Mouse (Mus musculus) midbrain, embryonic 16.5 days (tissue): ENCODE results near the gene Hsd17b1. TPM values are rescaled to one million over a fixed set of nuclear protein-coding genes. Genes with fewer than 3 reads are reported as not detected.

Experiments used
- ATAC-seq: fragments of 200-750 bp; cut with Nextera tagmentation; 2 replicates; pipeline ENCODE4 v1.8.0; 2017; ENCODE audit warnings: moderate TSS enrichment
- H3K27ac ChIP-seq: fragments of 300-500 bp; sonication (generic); 2 replicates; pipeline ENCODE4 v1.5.1; 2014; ENCODE audit warnings: mild to moderate bottlenecking, low read length, mixed read lengths
- H3K27me3 ChIP-seq: fragments of 300-500 bp; sonication (generic); 2 replicates; pipeline ENCODE4 v1.6.1; 2014; ENCODE audit warnings: low read depth, low read length, mixed read lengths; ENCODE audit not compliant: control insufficient read depth, insufficient read depth
- H3K36me3 ChIP-seq: fragments of 300-500 bp; sonication (generic); 2 replicates; pipeline ENCODE4 v1.6.1; 2014; ENCODE audit warnings: mild to moderate bottlenecking, low read length, moderate library complexity, mixed read lengths; ENCODE audit not compliant: control insufficient read depth, insufficient read depth
- H3K4me1 ChIP-seq: fragments of 300-500 bp; sonication (generic); 2 replicates; pipeline ENCODE4 v1.6.1; 2014; ENCODE audit warnings: mild to moderate bottlenecking, low read length, mixed read lengths; ENCODE audit not compliant: control insufficient read depth, insufficient read depth
- H3K4me2 ChIP-seq: fragments of 300-500 bp; sonication (generic); 2 replicates; pipeline ENCODE4 v1.6.1; 2014; ENCODE audit warnings: mild to moderate bottlenecking, low read length, mixed read lengths
- H3K4me3 ChIP-seq: fragments of 300-500 bp; sonication (generic); 2 replicates; pipeline ENCODE4 v1.5.1; 2014; ENCODE audit warnings: low read depth, mild to moderate bottlenecking, low read length, moderate library complexity, mixed read lengths
- H3K9ac ChIP-seq: fragments of 300-500 bp; sonication (generic); 2 replicates; pipeline ENCODE4 v1.6.1; 2014; ENCODE audit warnings: low read depth, low read length, mixed read lengths
- H3K9me3 ChIP-seq: fragments of 300-500 bp; sonication (generic); replicated peaks from 2 replicates; pipeline ENCODE4 v1.6.1; 2014; ENCODE audit warnings: mild to moderate bottlenecking, low read length, mixed read lengths; ENCODE audit not compliant: control insufficient read depth, poor library complexity, severe bottlenecking
- WGBS: fragments of 180-500 bp; shearing (Covaris S2); extraction: QIAGEN DNeasy Blood & Tissue Kit; methylation state at CpG from one replicate; pipeline ENCODE4 v1.1.7; 2014; 5-methylcytosine and 5-hydroxymethylcytosine counted together
- polyA plus RNA-seq: library from polyadenylated mRNA; unstranded; fragments of >200 nt; fragmentation: Nextera tagmentation; extraction: Ambion mirVana; gene quantifications from 2 replicates; pipeline ENCODE4 v1.2.1, GENCODE M21; 2015

Hsd17b1 gene
- 0.21 and 0.49 TPM in 2 replicates for polyA plus RNA-seq

- no peak within 1 kb of the TSS for H3K4me3 ChIP-seq
- no peak within 1 kb of the TSS for H3K4me2 ChIP-seq
- H3K36me3 ChIP-seq, result no peaks in the 10 kb centered on the region; the same call in 1 of the 2 replicates
- H3K9ac ChIP-seq, result no peak within 1 kb of the TSS
- H3K9me3 ChIP-seq, result no peaks in the 10 kb centered on the region
- WGBS, result 72% methylated on average over 9 of the region's 9 CpGs
- no peak for ATAC-seq
- no peak within 1 kb of the TSS for H3K27ac ChIP-seq
- peaks cover 2% of the 10 kb centered on the region for H3K4me1 ChIP-seq
- H3K27me3 ChIP-seq, result peaks cover 39% of the 10 kb centered on the region
Observed at GRCm38 (mm10) chr11:101078121-101078520, at the start of gene Hsd17b1. Gene Hsd17b1 (plus strand): TSS chr11:101078411.

GRCm38 (mm10) chr11:101029320-101029719, 48.9 kb upstream of the Hsd17b1 start:
- ATAC-seq, result no peak

GRCm38 (mm10) chr11:101030136-101030807, 47.9 kb upstream of the Hsd17b1 start:
- H3K36me3 ChIP-seq, result peaks cover 54% of the 10 kb centered on the region
- H3K4me3 ChIP-seq, result no peak overlapping the region
- WGBS, result 83% methylated on average over 10 of the region's 10 CpGs
- ATAC-seq, result no peak
- no peak overlapping the region for H3K4me2 ChIP-seq
- no peak overlapping the region for H3K9ac ChIP-seq
- no peaks in the 10 kb centered on the region for H3K9me3 ChIP-seq
- H3K27me3 ChIP-seq, result no peaks in the 10 kb centered on the region
- no peak overlapping the region for H3K27ac ChIP-seq
- H3K4me1 ChIP-seq, result no peaks in the 10 kb centered on the region

More at GRCm38 (mm10) chr11:101029320-101029719, 48.9 kb upstream of the Hsd17b1 start:
- no peaks in the 10 kb centered on the region for H3K9me3 ChIP-seq
- H3K27ac ChIP-seq, result no peak overlapping the region
- no peak overlapping the region for H3K4me3 ChIP-seq
- H3K4me1 ChIP-seq, result no peaks in the 10 kb centered on the region
- H3K4me2 ChIP-seq, result no peak overlapping the region
- no peaks in the 10 kb centered on the region for H3K27me3 ChIP-seq
- WGBS, result 92% methylated on average over 8 of the region's 8 CpGs
- no peak overlapping the region for H3K9ac ChIP-seq
- H3K36me3 ChIP-seq, result peaks cover 54% of the 10 kb centered on the region

- no peaks in the 10 kb centered on the region for H3K9me3 ChIP-seq
- 94% methylated on average over 4 of the region's 4 CpGs for WGBS
- H3K4me2 ChIP-seq, result no peak overlapping the region
- no peaks in the 10 kb centered on the region for H3K4me1 ChIP-seq
- H3K27ac ChIP-seq, result no peak overlapping the region
- H3K9ac ChIP-seq, result no peak overlapping the region
- H3K4me3 ChIP-seq, result no peak overlapping the region
- ATAC-seq, result no peak
- peaks cover 51% of the 10 kb centered on the region for H3K36me3 ChIP-seq
- no peaks in the 10 kb centered on the region for H3K27me3 ChIP-seq
Observed at GRCm38 (mm10) chr11:101030808-101031156, 47.4 kb upstream of the Hsd17b1 start.

- no peak for ATAC-seq
- Histone ChIP-seq H3K36me3 (peaks cover 52% of the 10 kb centered on the region), H3K4me1 (no peaks in the 10 kb centered on the region)
Observed at GRCm38 (mm10) chr11:101031470-101031869, 46.7 kb upstream of the Hsd17b1 start.

GRCm38 (mm10) chr11:101033856-101034500, 44.2 kb upstream of the Hsd17b1 start:
- no peaks in the 10 kb centered on the region for H3K9me3 ChIP-seq
- no peak overlapping the region for H3K27ac ChIP-seq
- no peaks in the 10 kb centered on the region for H3K27me3 ChIP-seq
- no peak overlapping the region for H3K4me2 ChIP-seq
- peaks cover 62% of the 10 kb centered on the region for H3K36me3 ChIP-seq
- no peak overlapping the region for H3K4me3 ChIP-seq
- H3K4me1 ChIP-seq, result no peaks in the 10 kb centered on the region
- no peak for ATAC-seq
- WGBS, result 96% methylated on average over 17 of the region's 17 CpGs
- no peak overlapping the region for H3K9ac ChIP-seq

More at GRCm38 (mm10) chr11:101031470-101031869, 46.7 kb upstream of the Hsd17b1 start:
- H3K9me3 ChIP-seq, result no peaks in the 10 kb centered on the region
- no peak overlapping the region for H3K4me3 ChIP-seq
- no peaks in the 10 kb centered on the region for H3K27me3 ChIP-seq
- H3K27ac ChIP-seq, result no peak overlapping the region
- no peak overlapping the region for H3K9ac ChIP-seq
- whole genome bisulfite sequencing, result 100% methylated on average over 1 of the region's 1 CpGs
- no peak overlapping the region for H3K4me2 ChIP-seq

- WGBS, result 96% methylated on average over 8 of the region's 8 CpGs
- Histone ChIP-seq H3K4me1 (no peaks in the 10 kb centered on the region), H3K9me3 (no peaks in the 10 kb centered on the region), H3K4me2 (no peak overlapping the region), H3K4me3 (no peak overlapping the region), H3K27ac (no peak overlapping the region), H3K9ac (no peak overlapping the region), H3K36me3 (peaks cover 60% of the 10 kb centered on the region), H3K27me3 (no peaks in the 10 kb centered on the region)
- no peak for ATAC-seq
Observed at GRCm38 (mm10) chr11:101034614-101035327, 43.4 kb upstream of the Hsd17b1 start.

- Histone ChIP-seq H3K4me1 (no peaks in the 10 kb centered on the region), H3K4me3 (no peak overlapping the region), H3K4me2 (no peak overlapping the region), H3K36me3 (peaks cover 59% of the 10 kb centered on the region), H3K27me3 (no peaks in the 10 kb centered on the region), H3K27ac (no peak overlapping the region), H3K9ac (no peak overlapping the region), H3K9me3 (no peaks in the 10 kb centered on the region)
- ATAC-seq, result no peak
- WGBS, result 83% methylated on average over 4 of the region's 4 CpGs
Observed at GRCm38 (mm10) chr11:101035328-101035695, 42.9 kb upstream of the Hsd17b1 start.

- no peaks in the 10 kb centered on the region for H3K4me1 ChIP-seq
- H3K36me3 ChIP-seq, result peaks cover 46% of the 10 kb centered on the region
- H3K4me3 ChIP-seq, result no peak overlapping the region
- 87% methylated on average over 10 of the region's 10 CpGs for WGBS
- H3K4me2 ChIP-seq, result no peak overlapping the region
- H3K27me3 ChIP-seq, result no peaks in the 10 kb centered on the region
- no peak overlapping the region for H3K9ac ChIP-seq
- no peak for ATAC-seq
- H3K9me3 ChIP-seq, result no peaks in the 10 kb centered on the region
- no peak overlapping the region for H3K27ac ChIP-seq
Observed at GRCm38 (mm10) chr11:101037795-101038194, 40.4 kb upstream of the Hsd17b1 start.
